Comparison of ENCODE assay signal across 9 mouse cellular contexts in genomic region chr17:25618508-25619056, GRCm38 (mm10). TPM values are rescaled to one million over a fixed set of nuclear protein-coding genes. Genes with fewer than 3 reads are reported as not detected.
DNase-seq lines count a peak whose midpoint lies in the region; ATAC-seq and TF ChIP-seq lines count a peak whose summit lies in the region.
"Had no signal": no experiment of that assay in that cellular context is flagged by ENCODE, and none has a peak within 500 bp of the region (broad histone marks: within the 10 kb centered on the region; RNA-seq: fewer than 3 reads in every experiment).

No protein-coding gene starts in this region.

- H3K9ac ChIP-seq in kidney, postnatal 0 days (ENCODE audit: low read depth, low read length) = no peak overlapping the region
- H3K9ac ChIP-seq in stomach, postnatal 0 days (ENCODE audit: low read length) = no peak overlapping the region
- H3K9ac ChIP-seq: liver, embryonic 15.5 days had no signal

- no peaks in the 10 kb centered on the region for H3K4me1 ChIP-seq in kidney, postnatal 0 days (replicated peaks; ENCODE audit: insufficient read depth, low read length)
- no peaks in the 10 kb centered on the region for H3K4me1 ChIP-seq in stomach, postnatal 0 days (replicated peaks; ENCODE audit: control insufficient read depth, insufficient read depth)
- H3K4me1 ChIP-seq: liver, embryonic 15.5 days had no signal

- ATAC-seq in kidney, postnatal 0 days (replicated peaks; ENCODE audit: low FRiP score, low read depth) = no peak
- peak; percentile 40; the same call in 1 of the 2 replicates for ATAC-seq in stomach, postnatal 0 days (ENCODE audit: low FRiP score, low TSS enrichment)

- 51% methylated on average over 16 of the region's 16 CpGs for WGBS in kidney, postnatal 0 days
- 48% methylated on average over 16 of the region's 16 CpGs for WGBS in stomach, postnatal 0 days

- no peak overlapping the region for H3K4me2 ChIP-seq in kidney, postnatal 0 days (ENCODE audit: low read length)
- no peak overlapping the region for H3K4me2 ChIP-seq in stomach, postnatal 0 days (replicated peaks; ENCODE audit: low read depth)
- H3K4me2 ChIP-seq: liver, embryonic 15.5 days had no signal

- no peaks in the 10 kb centered on the region for H3K27me3 ChIP-seq in kidney, postnatal 0 days (ENCODE audit: insufficient read depth, low read length)
- H3K27me3 ChIP-seq in stomach, postnatal 0 days (ENCODE audit: control insufficient read depth, insufficient read depth, low read length) = no peaks in the 10 kb centered on the region
- H3K27me3 ChIP-seq: liver, embryonic 15.5 days had no signal

- H3K27ac ChIP-seq in kidney, postnatal 0 days = no peak overlapping the region
- 0 out of 2 replicates have a peak overlapping the region, but pooled peaks have one; percentile 24 for H3K27ac ChIP-seq in stomach, postnatal 0 days (replicated peaks)
- H3K27ac ChIP-seq: liver, embryonic 15.5 days had no signal

- intact Hi-C loops in left cerebral cortex, postnatal 36 days (cut with DNase I) = no loop called here

- peak; percentile 59 for DNase-seq in kidney, postnatal 0 days (ENCODE audit: low spot score)
- DNase-seq in kidney, adult 9 months = no peak
- peak; percentile 37 for DNase-seq in adrenal gland, postnatal 25 days
- peak; percentile 55 to 60 for DNase-seq in frontal cortex, postnatal 14 days (ENCODE audit: low spot score in 2 of 2)
- peak; percentile 73 to 75 for DNase-seq in left cerebral cortex, postnatal 36 days (ENCODE audit: low spot score in 2 of 2)
- DNase-seq in stomach, postnatal 0 days (ENCODE audit: low spot score) = no peak
- DNase-seq in urinary bladder, adult 18-20 months (ENCODE audit: low spot score in 2 of 2) = no peak
- no peak for DNase-seq in urinary bladder, postnatal 4 days (ENCODE audit: low spot score in 2 of 2)

- TF ChIP-seq CTCF in kidney, postnatal 0 days (IDR thresholded peaks at IDR 0.05; ENCODE audit: low read depth) = no peak
- no peak for TF ChIP-seq CTCF in stomach, postnatal 0 days (IDR thresholded peaks at IDR 0.05; ENCODE audit: low read depth)

- 0 out of 2 replicates have a peak, but pooled peaks cover 7% of the 10 kb centered on the region for H3K36me3 ChIP-seq in kidney, postnatal 0 days (ENCODE audit: insufficient read depth, low read length)
- H3K36me3 ChIP-seq in stomach, postnatal 0 days (ENCODE audit: control insufficient read depth, insufficient read depth, low read length) = peaks cover 2% of the 10 kb centered on the region; the same call in 1 of the 2 replicates
- H3K36me3 ChIP-seq: liver, embryonic 15.5 days had no signal

- H3K9me3 ChIP-seq in kidney, postnatal 0 days (replicated peaks; ENCODE audit: low read length) = no peaks in the 10 kb centered on the region
- H3K9me3 ChIP-seq in stomach, postnatal 0 days (ENCODE audit: control insufficient read depth, low read length) = no peaks in the 10 kb centered on the region
- H3K9me3 ChIP-seq: liver, embryonic 15.5 days had no signal

- no peak overlapping the region for H3K4me3 ChIP-seq in kidney, postnatal 0 days (replicated peaks; ENCODE audit: low read depth, low read length)
- no peak overlapping the region for H3K4me3 ChIP-seq in stomach, postnatal 0 days (ENCODE audit: low read depth, low read length)
- H3K4me3 ChIP-seq: liver, embryonic 15.5 days had no signal

- no peak for TF ChIP-seq EP300 in stomach, postnatal 0 days (optimal IDR thresholded peaks at IDR 0.05)

RNA-seq across cellular contexts. Expression of gene Lmf1, which starts 39.7 kb away (rescaled TPM):
- polyA plus RNA-seq in kidney, postnatal 0 days (2015; fragmentation: Nextera tagmentation; extraction: Ambion mirVana) = 22.0 and 25.5 TPM in 2 replicates
- 41.0 and 41.5 TPM in 2 replicates for total RNA-seq in adrenal gland, postnatal 25 days (2021)
- 10 to 100 TPM; 22.1 to 26.7 TPM for total RNA-seq in left cerebral cortex, postnatal 36 days (2021)
- 16.3 and 17.7 TPM in 2 replicates for polyA plus RNA-seq in stomach, postnatal 0 days (2015; fragmentation: Nextera tagmentation; extraction: Ambion mirVana)

RNA-seq across cellular contexts. Expression of gene Sox8, which starts 48.1 kb away (rescaled TPM):
- polyA plus RNA-seq in kidney, postnatal 0 days (2015; fragmentation: Nextera tagmentation; extraction: Ambion mirVana) = 1.8 and 2.2 TPM in 2 replicates
- total RNA-seq in adrenal gland, postnatal 25 days (2021) = 0.52 and 1.1 TPM in 2 replicates
- total RNA-seq in left cerebral cortex, postnatal 36 days (2021) = 10 to 100 TPM; 42.8 to 65.3 TPM
- 1.4 and 1.6 TPM in 2 replicates for polyA plus RNA-seq in stomach, postnatal 0 days (2015; fragmentation: Nextera tagmentation; extraction: Ambion mirVana)

Comparison
In these comparisons a context has a peak if more than half of its experiments do, and no peak if none do; other contexts are left out.
1. DNase-seq: peak in kidney, postnatal 0 days (single experiment), adrenal gland, postnatal 25 days (single experiment), frontal cortex, postnatal 14 days (2 of 2) and left cerebral cortex, postnatal 36 days (2 of 2); none in kidney, adult 9 months (single experiment), stomach, postnatal 0 days (single experiment), urinary bladder, adult 18-20 months (0 of 2) and urinary bladder, postnatal 4 days (0 of 2).
2. RNA of gene Sox8, which starts 48.1 kb away (total RNA-seq): 42.8 to 65.3 TPM in left cerebral cortex, postnatal 36 days; 0.52 to 1.1 TPM in adrenal gland, postnatal 25 days; every median in the first group is over 10 times any median in the second.